Mouse (Mus musculus): ENCODE results near the gene Lysmd4. TPM values are rescaled to one million over a fixed set of nuclear protein-coding genes. Genes with fewer than 3 reads are reported as not detected.

The Lysmd4 gene
- 7.6 TPM for total RNA-seq (2023)

DNA sequence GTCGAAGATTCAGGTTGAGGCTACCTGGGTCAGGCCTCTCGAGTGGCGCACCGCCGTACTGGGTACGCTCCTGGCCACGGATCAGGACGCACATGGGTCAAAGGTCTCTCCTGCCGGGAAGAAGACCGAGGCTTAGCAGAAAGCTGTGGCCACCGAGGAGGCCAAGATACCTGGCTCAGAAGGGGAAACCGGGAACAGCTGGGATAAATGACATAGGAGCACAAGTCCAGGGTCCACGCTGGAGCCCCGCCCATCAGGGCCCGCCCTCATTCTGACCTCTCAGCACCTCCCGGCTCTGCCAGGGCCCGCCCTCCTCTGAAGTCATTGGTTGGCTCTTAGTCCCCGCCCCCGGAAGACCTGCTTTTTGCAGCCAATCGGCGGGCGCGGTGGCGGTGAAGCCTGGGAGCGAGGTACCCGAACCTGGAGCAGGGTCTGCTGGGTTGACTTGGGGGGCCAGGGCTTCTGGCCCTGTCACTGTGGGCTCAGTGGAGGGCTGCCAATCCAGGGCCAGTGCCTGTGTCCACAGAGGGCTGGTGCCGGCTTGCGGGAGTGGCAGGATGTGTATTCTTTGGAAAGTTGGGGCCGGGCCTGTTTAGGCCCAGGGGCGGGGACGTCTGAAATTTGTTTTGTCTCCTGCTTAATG, at the start of gene Lysmd4:
Gene Lysmd4, plus strand, starts transcription at position 325 of the 643 bp plus-strand sequence.

Other genes with a start within 250 kb of the Lysmd4 start
- gene Mef2a, start 150.3 kb downstream of the Lysmd4 start, total RNA-seq (2023) = 67.9 TPM